Mouse (Mus musculus) WW6 (cell line): Measurements from ENCODE around the gene Prb1.
"Not testable (repeated sequence)": the region's sequence is repeated elsewhere in the genome, so short reads cannot be mapped to it uniquely, and the experiment has no call there.

Experiments
- DNase-seq: peaks from one replicate; pipeline ENCODE4 v3.0.0-alpha.2; 2013; ENCODE audit warnings: low read depth, low spot score

Prb1 gene

DNA sequence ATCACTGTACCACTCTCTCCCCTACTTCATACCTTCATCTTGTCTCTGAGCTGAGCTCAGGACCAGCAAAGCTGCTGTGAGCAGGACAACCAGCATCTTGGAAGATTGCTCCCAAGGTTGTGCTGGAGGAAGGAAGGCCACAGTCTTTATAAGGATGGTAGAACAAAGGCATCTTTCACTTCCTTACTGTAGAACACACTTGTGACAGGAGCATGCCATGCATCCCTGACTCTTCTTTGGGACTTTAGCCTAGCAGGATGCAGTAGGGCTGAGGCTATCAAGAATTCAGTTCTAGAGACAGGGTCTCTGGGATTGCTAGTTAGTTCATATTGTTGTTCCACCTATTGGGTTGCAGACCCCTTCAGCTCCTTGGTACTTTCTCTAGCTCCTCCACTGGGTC is at the start of gene Prb1:
Gene Prb1 (minus strand): TSS at position 101 of the 400 bp plus-strand sequence.
- not testable (repeated sequence) for DNase-seq
